Mouse (Mus musculus): ENCODE data around the gene Hspb1. TPM values are rescaled to one million over a fixed set of nuclear protein-coding genes. Genes with fewer than 3 reads are reported as not detected.
A peak's percentile ranks its signal among the peaks of the same experiment; 100 is the strongest.

The Hspb1 gene
- polyA plus RNA-seq, 1 experiment: 71.0 TPM

DNA sequence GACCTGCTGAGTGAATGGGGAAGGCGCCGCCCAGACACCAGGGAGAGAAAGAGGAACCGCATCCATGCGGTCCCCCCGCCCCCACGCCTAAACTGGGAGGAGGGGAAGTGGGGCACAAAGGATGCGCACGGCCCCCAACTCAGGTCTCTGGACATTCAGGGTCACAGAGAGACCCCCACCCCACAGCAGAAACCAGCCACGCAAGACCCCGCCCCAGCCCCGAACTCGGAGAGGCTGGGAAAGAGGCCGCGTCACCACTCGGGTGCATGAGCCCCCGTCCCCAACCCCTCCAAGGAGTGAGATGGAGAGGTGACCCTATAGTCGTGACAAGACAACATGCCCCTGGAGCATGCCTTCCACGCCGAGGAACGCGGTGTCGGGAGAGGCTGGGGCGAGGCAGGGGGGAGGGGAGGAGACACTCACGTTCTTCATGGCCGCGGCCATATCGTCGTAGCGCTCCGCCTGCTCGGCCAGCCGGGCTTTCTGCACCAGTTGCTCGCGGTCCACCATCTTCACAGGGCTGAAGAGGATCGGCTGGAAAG is 46.3 kb downstream of the Hspb1 start:
- TF ChIP-seq CTCF (IDR thresholded peaks at IDR 0.05; ENCODE audit: control insufficient read depth, insufficient read depth, low read length) (no peak), POLR2A (IDR thresholded peaks at IDR 0.05; ENCODE audit: borderline replicate concordance, control insufficient read depth, low read depth, low read length) (no peak)
- peak overlapping the region; percentile 100 for H3K4me3 ChIP-seq (replicated peaks; ENCODE audit: control insufficient read depth, low read depth, low read length)
- WGBS: 1% methylated on average over 35 of the region's 35 CpGs
- peaks cover 5% of the 10 kb centered on the region; the same call in 1 of the 2 replicates for H3K4me1 ChIP-seq (ENCODE audit: control insufficient read depth, insufficient read depth, low read length)
- H3K27ac ChIP-seq (ENCODE audit: control insufficient read depth, insufficient read depth, low read depth, low read length, poor library complexity): peak overlapping the region; percentile 95

DNA sequence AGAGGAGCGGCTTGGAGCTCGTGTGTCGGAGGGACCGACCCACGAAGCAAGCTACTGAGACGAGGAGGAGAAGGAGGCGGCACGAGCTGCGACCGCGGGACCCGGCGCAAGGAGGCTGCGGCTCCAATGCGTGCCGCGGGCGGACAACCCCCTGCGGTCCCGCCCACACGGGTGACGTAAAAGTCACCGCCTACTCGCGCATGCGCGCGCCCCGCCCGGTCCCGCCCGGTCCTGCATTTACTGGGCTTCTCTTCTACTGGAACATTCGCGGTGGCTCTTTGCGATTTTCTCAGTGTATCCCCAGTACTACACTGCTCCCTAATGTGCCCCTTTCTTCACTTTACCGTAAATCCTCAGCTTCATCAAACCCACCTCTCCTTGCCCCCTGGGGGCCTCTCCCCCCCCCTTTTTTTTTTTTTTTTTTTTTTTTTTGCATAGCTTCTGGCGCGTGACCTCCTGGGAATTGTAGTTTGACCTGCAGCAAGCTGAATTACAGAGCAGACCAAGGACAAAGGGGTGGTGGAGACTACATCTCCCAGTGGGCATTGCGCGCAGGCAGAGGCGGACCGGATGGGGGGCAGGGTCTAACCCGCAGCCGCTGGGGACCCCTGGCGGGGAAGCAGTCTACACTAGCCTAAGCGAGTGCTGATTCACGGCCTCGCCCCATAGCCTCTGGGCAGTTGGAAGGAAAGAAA is 46.9 kb downstream of the Hspb1 start, which contains the start of gene Ywhag:
Gene Ywhag (minus strand): TSS at position 136 of the 695 bp plus-strand sequence.
- WGBS: 0% methylated on average over 48 of the region's 48 CpGs
- Histone ChIP-seq H3K4me3 (replicated peaks; ENCODE audit: control insufficient read depth, low read depth, low read length) (peak within 1 kb of the TSS; percentile 100), H3K4me1 (ENCODE audit: control insufficient read depth, insufficient read depth, low read length) (peaks cover 5% of the 10 kb centered on the region; the same call in 1 of the 2 replicates), H3K27ac (ENCODE audit: control insufficient read depth, insufficient read depth, low read depth, low read length, poor library complexity) (peak within 1 kb of the TSS; percentile 95)
- TF ChIP-seq POLR2A (IDR thresholded peaks at IDR 0.05; ENCODE audit: borderline replicate concordance, control insufficient read depth, low read depth, low read length): peak; percentile 97
- TF ChIP-seq CTCF (IDR thresholded peaks at IDR 0.05; ENCODE audit: control insufficient read depth, insufficient read depth, low read length): peak; percentile 53

DNA sequence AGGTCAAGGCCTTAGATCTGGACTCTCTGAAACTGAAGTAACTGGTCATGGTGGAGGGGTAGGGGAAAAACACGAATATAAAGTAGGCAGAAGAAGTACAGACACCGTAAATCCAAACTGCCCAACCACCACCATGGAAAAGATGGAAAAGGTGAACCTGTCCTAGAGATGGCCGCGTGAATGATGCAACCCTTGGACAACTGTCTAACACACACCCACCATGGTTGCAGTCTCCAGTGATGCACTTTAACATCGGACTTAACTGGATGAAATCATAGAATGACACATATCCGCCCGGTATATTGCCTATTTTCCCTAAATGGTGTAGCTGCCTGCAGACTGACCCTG is 47.4 kb downstream of the Hspb1 start:
- Histone ChIP-seq H3K4me1 (ENCODE audit: control insufficient read depth, insufficient read depth, low read length) (peaks cover 5% of the 10 kb centered on the region; the same call in 1 of the 2 replicates), H3K4me3 (replicated peaks; ENCODE audit: control insufficient read depth, low read depth, low read length) (peak overlapping the region; percentile 100), H3K27ac (ENCODE audit: control insufficient read depth, insufficient read depth, low read depth, low read length, poor library complexity) (peak overlapping the region; percentile 95)
- 40% methylated on average over 7 of the region's 7 CpGs for WGBS
- TF ChIP-seq POLR2A (IDR thresholded peaks at IDR 0.05; ENCODE audit: borderline replicate concordance, control insufficient read depth, low read depth, low read length): no peak
- no peak for TF ChIP-seq CTCF (IDR thresholded peaks at IDR 0.05; ENCODE audit: control insufficient read depth, insufficient read depth, low read length)

DNA sequence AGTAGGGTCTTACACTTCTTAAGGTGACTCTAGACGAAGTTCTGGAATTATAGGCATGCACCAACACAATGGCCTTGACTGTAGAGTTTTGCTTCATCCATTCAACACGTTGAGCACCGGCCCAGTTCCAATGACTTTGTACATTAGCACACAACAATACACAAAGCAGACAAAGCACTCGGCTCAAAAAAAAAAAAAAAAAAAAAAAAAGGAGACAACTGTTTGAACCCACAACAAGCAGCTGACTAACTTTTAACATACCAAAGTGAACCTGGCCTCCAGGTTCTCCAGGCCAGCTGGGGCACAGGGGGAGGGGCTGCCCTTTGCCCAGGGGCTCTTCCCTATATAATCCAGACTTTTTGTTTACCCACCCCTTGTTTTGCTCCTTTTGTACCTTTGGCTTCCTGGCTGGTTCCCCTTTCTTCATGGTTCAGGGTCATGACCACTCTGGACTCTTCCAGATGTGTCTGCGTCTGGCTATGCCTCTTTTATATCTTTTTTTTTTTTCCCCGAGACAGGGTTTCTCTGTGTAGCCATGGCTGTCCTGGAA is 48.0 kb downstream of the Hspb1 start:
- WGBS: 79% methylated on average over 6 of the region's 6 CpGs
- TF ChIP-seq CTCF (IDR thresholded peaks at IDR 0.05; ENCODE audit: control insufficient read depth, insufficient read depth, low read length) (no peak), POLR2A (IDR thresholded peaks at IDR 0.05; ENCODE audit: borderline replicate concordance, control insufficient read depth, low read depth, low read length) (no peak)
- no peak overlapping the region; the same call in 1 of the 2 replicates for H3K27ac ChIP-seq (ENCODE audit: control insufficient read depth, insufficient read depth, low read depth, low read length, poor library complexity)
- peaks cover 5% of the 10 kb centered on the region; the same call in 1 of the 2 replicates for H3K4me1 ChIP-seq (ENCODE audit: control insufficient read depth, insufficient read depth, low read length)
- H3K4me3 ChIP-seq (replicated peaks; ENCODE audit: control insufficient read depth, low read depth, low read length): no peak overlapping the region

Other genes starting within 250 kb of the Hspb1 start
- gene Por, start 217.9 kb upstream of the Hspb1 start, polyA plus RNA-seq (2011; ENCODE audit: insufficient read depth, insufficient read length, low replicate concordance, missing spikeins): 17.6 and 28.4 TPM in 2 replicates
- gene Tmem120a, start 143.5 kb upstream of the Hspb1 start, polyA plus RNA-seq (2011; ENCODE audit: insufficient read depth, insufficient read length, low replicate concordance, missing spikeins): 19.0 and 74.1 TPM in 2 replicates
- gene Styxl1, start 109.5 kb upstream of the Hspb1 start, polyA plus RNA-seq (2011; ENCODE audit: insufficient read depth, insufficient read length, low replicate concordance, missing spikeins): 1.8 and 2.3 TPM in 2 replicates
- 109 and 132 TPM in 2 replicates for gene Mdh2, start 109.4 kb upstream of the Hspb1 start, polyA plus RNA-seq (2011; ENCODE audit: insufficient read depth, insufficient read length, low replicate concordance, missing spikeins)
- gene Srrm3, start 81.0 kb upstream of the Hspb1 start, polyA plus RNA-seq (2011; ENCODE audit: insufficient read depth, insufficient read length, low replicate concordance, missing spikeins): not detected in 2 replicates
- 26.9 and 58.1 TPM in 2 replicates for gene Ywhag, start 46.7 kb downstream of the Hspb1 start, polyA plus RNA-seq (2011; ENCODE audit: insufficient read depth, insufficient read length, low replicate concordance, missing spikeins)
- gene Ssc4d, start 86.6 kb downstream of the Hspb1 start, polyA plus RNA-seq (2011; ENCODE audit: insufficient read depth, insufficient read length, low replicate concordance, missing spikeins): 1.1 and 4.0 TPM in 2 replicates
- not detected in 2 replicates for gene Zp3, start 92.2 kb downstream of the Hspb1 start, polyA plus RNA-seq (2011; ENCODE audit: insufficient read depth, insufficient read length, low replicate concordance, missing spikeins)
- 6.9 and 9.3 TPM in 2 replicates for gene Dtx2, start 106.9 kb downstream of the Hspb1 start, polyA plus RNA-seq (2011; ENCODE audit: insufficient read depth, insufficient read length, low replicate concordance, missing spikeins)
- not detected in 2 replicates for gene Upk3b, start 150.6 kb downstream of the Hspb1 start, polyA plus RNA-seq (2011; ENCODE audit: insufficient read depth, insufficient read length, low replicate concordance, missing spikeins)
- gene Upk3bl, start 166.6 kb downstream of the Hspb1 start, polyA plus RNA-seq (2011; ENCODE audit: insufficient read depth, insufficient read length, low replicate concordance, missing spikeins): not detected in 2 replicates
- 16.7 and 31.3 TPM in 2 replicates for gene Rasa4, start 196.0 kb downstream of the Hspb1 start, polyA plus RNA-seq (2011; ENCODE audit: insufficient read depth, insufficient read length, low replicate concordance, missing spikeins)
- gene Polr2j, start 228.7 kb downstream of the Hspb1 start, polyA plus RNA-seq (2011; ENCODE audit: insufficient read depth, insufficient read length, low replicate concordance, missing spikeins): 54.8 and 82.1 TPM in 2 replicates
- gene Lrwd1, start 248.2 kb downstream of the Hspb1 start, polyA plus RNA-seq (2011; ENCODE audit: insufficient read depth, insufficient read length, low replicate concordance, missing spikeins): 41.9 and 61.5 TPM in 2 replicates
- gene Alkbh4, start 248.2 kb downstream of the Hspb1 start, polyA plus RNA-seq (2011; ENCODE audit: insufficient read depth, insufficient read length, low replicate concordance, missing spikeins): 8.8 and 14.2 TPM in 2 replicates